Mouse (Mus musculus) limb, embryonic 12.5 days (tissue): ENCODE measurements around the gene Ankrd40. TPM values are rescaled to one million over a fixed set of nuclear protein-coding genes. Genes with fewer than 3 reads are reported as not detected.

Source experiments
- ATAC-seq: fragments of 200-750 bp; cut with Nextera tagmentation; 2 replicates; pipeline ENCODE4 v1.8.0; 2017; ENCODE audit warnings: low read depth, moderate TSS enrichment; ENCODE audit not compliant: insufficient number of reproducible peaks, insufficient read depth, low FRiP score, low TSS enrichment
- H3K27ac ChIP-seq: fragments of 300-500 bp; sonication (generic); 2 replicates; pipeline ENCODE4 v1.5.1; 2016; ENCODE audit warnings: mild to moderate bottlenecking, moderate library complexity
- H3K27me3 ChIP-seq: fragments of 300-500 bp; sonication (generic); 2 replicates; pipeline ENCODE4 v1.6.1; 2016; ENCODE audit warnings: mild to moderate bottlenecking, moderate library complexity
- H3K36me3 ChIP-seq: fragments of 300-500 bp; sonication (generic); 2 replicates; pipeline ENCODE4 v1.6.1; 2016; ENCODE audit warnings: mild to moderate bottlenecking, moderate library complexity
- H3K4me1 ChIP-seq: fragments of 300-500 bp; sonication (generic); replicated peaks from 2 replicates; pipeline ENCODE4 v1.6.1; 2016
- H3K4me2 ChIP-seq: fragments of 300-500 bp; sonication (generic); 2 replicates; pipeline ENCODE4 v1.6.1; 2016; ENCODE audit warnings: mild to moderate bottlenecking, moderate library complexity
- H3K4me3 ChIP-seq: fragments of 300-500 bp; sonication (generic); replicated peaks from 2 replicates; pipeline ENCODE4 v1.5.1; 2016; ENCODE audit warnings: mild to moderate bottlenecking
- H3K9ac ChIP-seq: fragments of 300-500 bp; sonication (generic); replicated peaks from 2 replicates; pipeline ENCODE4 v1.6.1; 2016; ENCODE audit warnings: mild to moderate bottlenecking, moderate library complexity
- H3K9me3 ChIP-seq: fragments of 300-500 bp; sonication (generic); 2 replicates; pipeline ENCODE4 v1.6.1; 2016; ENCODE audit warnings: mild to moderate bottlenecking, moderate library complexity
- WGBS: fragments of 180-500 bp; shearing (Covaris S2); methylation state at CpG from one replicate; pipeline ENCODE4 v1.1.7; 2016; 5-methylcytosine and 5-hydroxymethylcytosine counted together
- polyA plus RNA-seq: library from polyadenylated mRNA; unstranded; fragments of >200 nt; fragmentation: Nextera tagmentation; extraction: Ambion mirVana; gene quantifications from 2 replicates; pipeline ENCODE4 v1.2.1, GENCODE M21; 2016

Ankrd40 gene
- polyA plus RNA-seq, 1 experiment from 2014 or later: 35.0 TPM

GRCm38 (mm10) chr11:94342114-94342905 lies 14.5 kb downstream of the Ankrd40 start:
- H3K4me1 ChIP-seq: peaks cover 56% of the 10 kb centered on the region

GRCm38 (mm10) chr11:94343955-94344358 lies 16.2 kb downstream of the Ankrd40 start:
- Histone ChIP-seq H3K9me3 (no peaks in the 10 kb centered on the region), H3K36me3 (peaks cover 11% of the 10 kb centered on the region), H3K4me1 (peaks cover 56% of the 10 kb centered on the region), H3K9ac (no peak overlapping the region), H3K27me3 (no peaks in the 10 kb centered on the region), H3K4me3 (no peak overlapping the region), H3K4me2 (no peak overlapping the region), H3K27ac (peak overlapping the region; percentile 85)
- peak; percentile 75; the same call in 1 of the 2 replicates for ATAC-seq
- WGBS: 37% methylated on average over 5 of the region's 5 CpGs

More at GRCm38 (mm10) chr11:94342114-94342905, 14.5 kb downstream of the Ankrd40 start:
- Histone ChIP-seq H3K27ac (peak overlapping the region; percentile 18), H3K9ac (no peak overlapping the region), H3K36me3 (peaks cover 27% of the 10 kb centered on the region), H3K4me3 (no peak overlapping the region), H3K9me3 (no peaks in the 10 kb centered on the region), H3K27me3 (no peaks in the 10 kb centered on the region), H3K4me2 (no peak overlapping the region)
- 19% methylated on average over 13 of the region's 13 CpGs for WGBS
- ATAC-seq: no peak

GRCm38 (mm10) chr11:94344470-94344869 lies 16.7 kb downstream of the Ankrd40 start:
- Histone ChIP-seq H3K27me3 (no peaks in the 10 kb centered on the region), H3K27ac (peak overlapping the region; percentile 85), H3K36me3 (peaks cover 6% of the 10 kb centered on the region), H3K4me2 (0 out of 2 replicates have a peak overlapping the region, but pooled peaks have one; percentile 3), H3K4me3 (no peak overlapping the region), H3K9ac (0 out of 2 replicates have a peak overlapping the region, but pooled peaks have one; percentile 24), H3K9me3 (no peaks in the 10 kb centered on the region), H3K4me1 (peaks cover 56% of the 10 kb centered on the region)
- 0% methylated on average over 1 of the region's 1 CpGs for WGBS
- ATAC-seq: peak; percentile 57

- H3K36me3 ChIP-seq: no peaks in the 10 kb centered on the region
- H3K27ac ChIP-seq: no peak overlapping the region
- 88% methylated on average over 10 of the region's 10 CpGs for WGBS
- H3K4me2 ChIP-seq: no peak overlapping the region
- peaks cover 48% of the 10 kb centered on the region for H3K4me1 ChIP-seq
- H3K9ac ChIP-seq: no peak overlapping the region
- no peaks in the 10 kb centered on the region for H3K9me3 ChIP-seq
- no peak for ATAC-seq
- H3K4me3 ChIP-seq: no peak overlapping the region
- H3K27me3 ChIP-seq: 0 out of 2 replicates have a peak, but pooled peaks cover 3% of the 10 kb centered on the region
Measured at GRCm38 (mm10) chr11:94345926-94346325, 18.1 kb downstream of the Ankrd40 start.

DNA sequence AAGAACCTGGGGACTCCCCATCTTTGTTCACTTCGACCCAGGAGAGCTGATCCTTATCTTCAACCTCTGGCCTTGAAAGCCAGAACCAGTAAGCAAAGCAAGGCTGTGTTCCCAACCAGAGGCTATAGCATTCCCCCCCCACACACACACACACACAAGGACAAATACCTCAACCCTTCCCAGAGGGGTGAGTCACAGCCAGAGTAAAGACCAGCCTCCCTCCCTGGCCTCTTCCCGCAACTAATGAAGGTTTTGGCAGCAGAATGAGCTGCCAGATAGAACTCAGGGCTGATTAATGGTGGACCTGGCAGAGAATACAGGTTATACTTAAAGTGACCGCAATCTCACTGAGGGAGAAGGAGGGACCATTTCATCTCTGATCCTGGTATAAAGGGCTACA lies 18.8 kb downstream of the Ankrd40 start:
- no peak overlapping the region for H3K27ac ChIP-seq
- no peak overlapping the region for H3K9ac ChIP-seq
- no peak overlapping the region for H3K4me2 ChIP-seq
- ATAC-seq: no peak
- WGBS: 57% methylated on average over 3 of the region's 3 CpGs
- H3K27me3 ChIP-seq: peaks cover 5% of the 10 kb centered on the region; the same call in 1 of the 2 replicates
- no peaks in the 10 kb centered on the region for H3K36me3 ChIP-seq
- H3K9me3 ChIP-seq: no peaks in the 10 kb centered on the region
- H3K4me1 ChIP-seq: peaks cover 42% of the 10 kb centered on the region
- no peak overlapping the region for H3K4me3 ChIP-seq

DNA sequence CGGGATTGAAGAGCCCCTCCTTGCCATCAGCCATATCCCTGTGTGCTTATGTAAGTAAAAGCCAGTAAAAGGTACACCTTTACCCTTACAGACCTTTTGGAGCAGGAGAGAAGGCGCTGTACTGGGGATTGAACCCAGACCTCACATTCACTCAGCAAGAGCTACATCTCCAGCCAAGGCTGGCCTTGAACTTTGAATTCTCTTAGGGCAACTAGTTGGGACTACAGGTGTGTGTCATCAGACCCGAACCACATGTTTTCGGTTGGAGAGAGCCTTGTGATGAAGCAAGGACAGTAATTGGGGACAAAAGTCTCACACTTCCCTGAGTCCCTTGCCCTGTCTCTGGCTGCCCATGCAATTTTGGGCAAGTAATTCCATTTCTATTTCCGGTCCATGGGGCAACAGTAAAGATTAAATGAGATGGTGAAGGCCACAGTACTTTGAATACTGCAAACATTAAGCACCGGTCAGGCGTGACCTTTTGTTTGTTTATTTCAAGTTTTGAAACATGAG lies 19.3 kb downstream of the Ankrd40 start:
- ATAC-seq: no peak
- Histone ChIP-seq H3K9me3 (no peaks in the 10 kb centered on the region), H3K4me2 (no peak overlapping the region), H3K4me1 (peaks cover 37% of the 10 kb centered on the region), H3K27ac (no peak overlapping the region), H3K4me3 (no peak overlapping the region), H3K27me3 (peaks cover 9% of the 10 kb centered on the region), H3K9ac (no peak overlapping the region), H3K36me3 (no peaks in the 10 kb centered on the region)
- WGBS: 81% methylated on average over 7 of the region's 7 CpGs

GRCm38 (mm10) chr11:94349839-94350238 lies 22.0 kb downstream of the Ankrd40 start:
- peaks cover 15% of the 10 kb centered on the region for H3K27me3 ChIP-seq
- 86% methylated on average over 2 of the region's 2 CpGs for WGBS
- no peak overlapping the region for H3K4me3 ChIP-seq
- ATAC-seq: no peak
- H3K27ac ChIP-seq: no peak overlapping the region
- no peak overlapping the region for H3K9ac ChIP-seq
- peaks cover 15% of the 10 kb centered on the region for H3K4me1 ChIP-seq
- H3K9me3 ChIP-seq: no peaks in the 10 kb centered on the region
- H3K4me2 ChIP-seq: no peak overlapping the region
- H3K36me3 ChIP-seq: no peaks in the 10 kb centered on the region

GRCm38 (mm10) chr11:94350337-94350736 lies 22.5 kb downstream of the Ankrd40 start:
- no peaks in the 10 kb centered on the region for H3K36me3 ChIP-seq
- H3K9ac ChIP-seq: no peak overlapping the region
- WGBS: 66% methylated on average over 1 of the region's 1 CpGs
- no peak overlapping the region for H3K4me2 ChIP-seq
- no peaks in the 10 kb centered on the region for H3K9me3 ChIP-seq
- no peak overlapping the region for H3K4me3 ChIP-seq
- peaks cover 15% of the 10 kb centered on the region for H3K27me3 ChIP-seq
- peaks cover 11% of the 10 kb centered on the region; the same call in 1 of the 2 replicates for H3K4me1 ChIP-seq
- ATAC-seq: no peak
- no peak overlapping the region for H3K27ac ChIP-seq

DNA sequence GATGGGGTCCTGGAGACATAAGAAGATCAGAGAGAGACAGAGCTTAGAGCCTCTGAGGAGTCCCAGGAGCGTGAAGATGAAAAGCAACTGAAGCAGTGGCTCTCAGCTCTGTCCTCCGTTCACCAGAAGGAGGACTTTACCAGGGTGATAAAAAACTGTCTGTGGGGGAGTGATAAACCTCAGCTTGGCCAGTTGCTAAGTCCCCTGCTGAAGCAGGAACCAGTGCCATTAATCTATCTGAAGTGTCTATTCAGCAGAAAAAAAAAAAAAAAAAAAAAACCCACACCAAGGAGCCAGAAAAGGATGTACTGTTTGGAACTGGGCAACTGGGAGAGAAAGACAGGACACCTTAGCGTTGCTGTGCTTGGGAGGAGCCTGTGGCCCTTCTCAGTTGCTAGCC lies 23.3 kb downstream of the Ankrd40 start:
- no peaks in the 10 kb centered on the region for H3K9me3 ChIP-seq
- WGBS: 21% methylated on average over 3 of the region's 3 CpGs
- H3K4me2 ChIP-seq: no peak overlapping the region
- H3K4me1 ChIP-seq: peaks cover 10% of the 10 kb centered on the region; the same call in 1 of the 2 replicates
- H3K27me3 ChIP-seq: peaks cover 15% of the 10 kb centered on the region
- H3K9ac ChIP-seq: no peak overlapping the region
- H3K4me3 ChIP-seq: no peak overlapping the region
- H3K27ac ChIP-seq: no peak overlapping the region
- no peak for ATAC-seq
- H3K36me3 ChIP-seq: no peaks in the 10 kb centered on the region

GRCm38 (mm10) chr11:94355521-94356217 lies 27.9 kb downstream of the Ankrd40 start:
- 84% methylated on average over 9 of the region's 9 CpGs for WGBS
- Histone ChIP-seq H3K4me3 (no peak overlapping the region), H3K9me3 (no peaks in the 10 kb centered on the region), H3K4me1 (no peaks in the 10 kb centered on the region), H3K27me3 (peaks cover 14% of the 10 kb centered on the region), H3K9ac (no peak overlapping the region), H3K27ac (no peak overlapping the region), H3K4me2 (no peak overlapping the region), H3K36me3 (no peaks in the 10 kb centered on the region)
- no peak for ATAC-seq

- no peaks in the 10 kb centered on the region for H3K27me3 ChIP-seq
- ATAC-seq: no peak
- no peaks in the 10 kb centered on the region for H3K9me3 ChIP-seq
- no peak overlapping the region for H3K4me3 ChIP-seq
- no peak overlapping the region for H3K9ac ChIP-seq
- no peak overlapping the region for H3K4me2 ChIP-seq
- H3K4me1 ChIP-seq: no peaks in the 10 kb centered on the region
- no peaks in the 10 kb centered on the region for H3K36me3 ChIP-seq
- H3K27ac ChIP-seq: no peak overlapping the region
- 90% methylated on average over 12 of the region's 12 CpGs for WGBS
Measured at GRCm38 (mm10) chr11:94359168-94359567, 31.4 kb downstream of the Ankrd40 start.
